Mouse (Mus musculus) heart, postnatal 4 days (tissue): ENCODE data around the gene Ogn. TPM values are rescaled to one million over a fixed set of nuclear protein-coding genes. Genes with fewer than 3 reads are reported as not detected.
A peak's percentile ranks its signal among the peaks of the same experiment; 100 is the strongest.
"Not testable (repeated sequence)": the region's sequence is repeated elsewhere in the genome, so short reads cannot be mapped to it uniquely, and the experiment has no call there.

Experiments used
- DNase-seq: peaks from one replicate; pipeline ENCODE4 v3.0.0; 2021
- total RNA-seq, 2 experiments: library from RNA; stranded (reverse); gene quantifications; 2 replicates each; pipeline ENCODE4 v1.2.3; 2021

Ogn gene
- 10 to 100 TPM; 70.5 to 74.2 TPM for total RNA-seq

GRCm38 (mm10) chr13:49607714-49608113 is at the start of gene Ogn:
Gene Ogn, plus strand, starts transcription at chr13:49608046.
- peak; percentile 53 for DNase-seq

DNA sequence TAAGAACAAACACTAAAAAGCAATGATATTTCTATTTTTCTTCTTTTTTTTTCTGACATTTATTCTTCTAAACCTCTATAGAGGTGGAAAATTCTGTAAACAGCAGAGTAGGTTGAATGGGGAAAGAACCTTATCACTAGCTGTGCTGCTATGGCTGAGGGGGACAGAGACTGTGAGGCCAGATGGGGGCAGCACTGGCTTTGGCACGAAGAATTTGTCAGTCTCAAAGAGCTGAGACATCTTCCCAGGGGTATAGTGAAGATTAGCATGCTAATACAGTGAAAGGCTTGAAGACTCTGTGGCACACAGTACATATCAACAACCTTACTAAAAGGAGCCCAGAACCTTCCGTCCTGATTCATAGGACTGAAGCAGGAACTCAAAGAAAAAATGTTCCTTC is 48.7 kb upstream of the Ogn start:
- DNase-seq = peak; percentile 57

DNA sequence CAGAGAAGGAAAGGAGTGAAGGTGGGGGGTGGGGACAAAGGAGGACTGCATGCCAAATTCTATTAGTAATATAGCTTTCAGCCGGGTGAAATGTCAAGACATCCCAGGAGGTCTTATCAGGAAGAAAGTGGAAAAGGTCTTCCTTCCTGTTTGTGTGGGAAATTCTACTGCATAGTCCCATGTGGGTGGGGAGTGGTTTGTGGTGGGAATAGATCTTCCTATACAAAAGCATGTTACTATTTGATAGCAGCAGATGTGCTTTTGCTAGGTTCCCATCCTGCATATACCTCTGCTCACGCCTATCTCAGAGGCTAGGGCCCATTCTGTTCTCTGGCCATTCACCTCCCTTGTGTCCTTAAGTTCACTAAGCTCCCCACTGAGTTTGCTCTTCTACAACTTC is 47.0 kb upstream of the Ogn start:
- DNase-seq = no peak

- no peak for DNase-seq
These were observed 43.5 kb upstream of the Ogn start for GRCm38 (mm10) chr13:49564347-49564746.

GRCm38 (mm10) chr13:49570371-49570770 is 37.5 kb upstream of the Ogn start:
- DNase-seq = no peak

- no peak for DNase-seq
These were observed 36.4 kb upstream of the Ogn start for GRCm38 (mm10) chr13:49571418-49571817.

DNA sequence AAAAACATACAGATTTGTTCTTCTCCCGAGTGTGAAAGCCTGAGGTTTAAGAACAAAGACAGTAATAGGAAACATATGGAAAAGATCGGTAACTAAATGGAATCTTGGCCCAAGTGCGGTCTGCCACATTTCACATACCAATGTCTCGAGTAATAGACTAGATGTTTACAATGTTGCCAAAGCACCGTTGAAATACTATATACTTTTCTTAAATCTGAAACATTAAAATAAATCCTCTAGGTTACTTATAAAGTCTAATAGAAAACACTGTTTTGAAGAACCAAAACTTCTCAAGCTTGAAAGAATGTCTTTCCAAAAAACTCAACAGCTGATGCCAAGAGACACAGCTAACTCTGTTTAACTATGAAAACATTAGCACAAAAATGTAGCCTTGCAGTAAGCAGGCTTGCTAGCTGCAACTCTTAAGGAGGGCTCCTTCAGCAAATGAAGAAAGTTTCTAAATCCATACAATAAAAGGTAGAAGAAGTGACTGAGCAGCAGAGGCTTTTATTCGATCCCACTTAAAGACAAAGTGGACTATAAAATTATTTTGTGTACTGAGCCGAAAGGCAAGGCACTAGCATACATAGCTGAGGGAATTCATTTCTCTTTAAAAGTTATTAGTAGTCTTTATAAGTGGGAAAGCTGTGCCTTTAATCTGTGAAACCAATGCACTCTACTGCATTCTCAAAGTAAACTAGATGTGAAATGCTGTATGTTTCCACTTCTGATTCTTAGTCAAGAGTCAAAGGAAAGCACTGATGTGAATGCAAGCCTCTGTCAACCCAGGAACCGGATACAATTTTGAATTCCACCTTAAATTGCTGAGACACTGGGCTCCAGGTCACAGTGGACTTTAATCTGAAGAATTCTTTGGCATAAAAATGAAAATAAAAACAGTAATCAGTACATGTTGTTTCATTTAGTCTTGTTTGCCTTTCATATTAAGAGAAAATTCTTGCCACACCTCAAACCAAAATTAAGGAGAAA is 26.0 kb upstream of the Ogn start, which contains the start of gene Omd:
TSS of gene Omd (plus strand) at position 922 of the 990 bp plus-strand sequence.
- no peak for DNase-seq

DNA sequence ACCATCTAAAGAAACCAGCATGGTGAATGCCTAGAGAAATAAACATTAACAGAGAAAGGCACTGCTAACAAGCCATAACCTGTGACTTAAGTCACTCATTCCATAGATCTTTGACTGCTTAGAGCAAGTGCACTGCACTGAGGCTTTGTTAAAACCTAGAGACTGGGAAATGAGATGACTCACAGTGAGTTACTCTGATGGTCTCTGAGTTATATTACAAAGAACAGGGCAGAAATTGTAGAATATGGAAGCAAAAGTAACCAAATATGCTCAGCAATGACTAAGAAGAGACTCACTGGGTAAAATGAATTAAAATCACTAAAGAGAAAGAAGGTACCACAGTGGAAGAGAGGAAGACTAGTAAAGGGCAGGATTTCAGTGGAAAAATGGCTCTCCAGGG is 24.0 kb upstream of the Ogn start:
- DNase-seq = no peak

DNA sequence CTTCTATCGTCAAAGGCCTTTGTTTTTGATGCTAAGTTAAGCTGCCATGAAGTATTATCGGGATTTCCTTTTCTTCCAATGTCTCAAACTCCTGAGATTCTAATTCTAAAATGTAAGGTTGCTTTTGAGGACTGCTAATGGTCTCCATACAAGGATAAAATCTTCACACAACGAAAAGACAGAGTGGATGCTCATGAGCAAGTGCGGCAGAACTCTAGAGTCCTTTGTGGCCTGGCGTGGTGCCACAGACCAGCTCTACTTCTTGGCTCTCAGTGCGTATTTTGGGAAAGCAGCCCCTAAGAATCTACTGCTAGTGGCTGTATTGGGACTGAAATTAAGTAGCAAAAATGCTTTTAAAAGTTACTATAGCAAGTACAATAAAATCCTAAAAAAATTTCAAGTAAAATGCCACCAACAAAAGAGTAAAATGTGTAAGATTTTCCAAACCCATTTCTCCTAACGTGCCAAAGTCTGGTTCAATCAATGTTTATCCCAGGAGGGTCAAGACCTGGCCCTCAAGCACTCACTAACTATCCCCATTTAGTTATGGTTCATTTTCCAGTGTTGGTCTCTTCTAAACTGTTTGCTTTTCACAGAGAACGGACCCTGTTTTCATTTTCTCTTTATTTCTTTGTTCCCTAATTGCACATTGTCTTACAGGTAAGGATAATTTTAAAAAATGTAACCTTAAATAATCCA is 23.4 kb upstream of the Ogn start:
- DNase-seq = peak; percentile 39

DNA sequence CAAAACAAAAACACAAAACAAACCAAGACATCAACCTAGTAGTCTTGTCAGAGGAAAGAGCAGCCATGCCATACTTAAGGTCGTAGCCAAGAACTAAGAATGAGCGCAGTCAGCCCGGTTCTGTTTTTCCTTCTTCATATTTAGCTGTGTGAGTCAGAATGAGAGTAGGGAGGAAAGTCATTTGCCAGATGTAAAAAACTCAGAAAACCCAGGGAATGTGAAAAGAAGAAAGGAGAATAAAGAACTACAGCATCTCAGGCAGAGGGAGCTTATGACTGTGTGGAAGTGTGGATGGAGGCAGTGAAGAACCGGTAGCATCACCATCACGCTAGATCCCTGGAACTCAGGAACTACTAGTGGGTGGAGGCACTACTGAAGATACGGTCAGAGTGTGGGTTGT is 21.8 kb upstream of the Ogn start:
- DNase-seq = no peak

- DNase-seq = not testable (repeated sequence)
These were observed 5.3 kb upstream of the Ogn start for GRCm38 (mm10) chr13:49602541-49602940.

GRCm38 (mm10) chr13:49603603-49604002 is 4.2 kb upstream of the Ogn start:
- DNase-seq = no peak

GRCm38 (mm10) chr13:49608589-49609322 is 910 bp downstream of the Ogn start:
- no peak for DNase-seq

DNA sequence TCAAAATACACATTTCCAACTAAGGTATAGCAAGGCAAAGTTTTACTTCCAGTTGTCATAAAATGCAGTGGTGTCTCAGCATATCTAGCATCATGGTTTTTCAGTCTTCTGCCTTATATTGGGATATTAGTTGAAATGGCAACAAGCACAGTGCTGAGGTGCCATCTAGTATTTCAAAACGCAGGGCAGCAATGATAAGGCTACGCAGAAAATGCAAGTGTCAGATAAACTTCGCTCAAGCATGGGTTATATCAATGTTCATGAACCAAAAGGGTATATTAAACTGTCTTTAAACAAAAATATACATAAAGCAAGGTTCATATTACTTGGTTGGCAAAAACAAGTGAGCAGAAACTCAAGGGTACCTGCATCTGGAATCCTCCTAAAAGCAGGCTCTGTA is 9.2 kb downstream of the Ogn start:
- no peak for DNase-seq

DNA sequence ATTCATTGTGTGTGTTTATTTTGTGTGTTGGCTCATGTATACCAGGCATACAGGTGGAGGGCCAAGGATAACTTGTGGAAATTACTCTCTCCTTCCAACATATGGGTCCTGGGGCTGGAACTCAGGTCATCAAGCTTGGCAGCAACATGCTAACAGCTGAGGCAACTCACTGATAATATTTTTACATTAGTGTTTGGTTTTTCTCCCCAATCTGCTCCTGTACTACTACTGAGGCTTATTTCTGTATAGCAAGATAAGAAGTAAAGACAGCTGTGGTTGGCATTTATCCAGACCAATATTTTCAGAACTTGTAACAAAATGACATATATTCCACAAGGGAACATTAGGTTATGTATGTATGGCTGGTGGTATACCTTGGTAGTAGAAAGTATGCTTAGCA is 10.5 kb downstream of the Ogn start:
- no peak for DNase-seq

GRCm38 (mm10) chr13:49623216-49623615 is 15.4 kb downstream of the Ogn start:
- no peak for DNase-seq

- no peak for DNase-seq
These were observed 20.3 kb downstream of the Ogn start for GRCm38 (mm10) chr13:49628167-49628566.

DNA sequence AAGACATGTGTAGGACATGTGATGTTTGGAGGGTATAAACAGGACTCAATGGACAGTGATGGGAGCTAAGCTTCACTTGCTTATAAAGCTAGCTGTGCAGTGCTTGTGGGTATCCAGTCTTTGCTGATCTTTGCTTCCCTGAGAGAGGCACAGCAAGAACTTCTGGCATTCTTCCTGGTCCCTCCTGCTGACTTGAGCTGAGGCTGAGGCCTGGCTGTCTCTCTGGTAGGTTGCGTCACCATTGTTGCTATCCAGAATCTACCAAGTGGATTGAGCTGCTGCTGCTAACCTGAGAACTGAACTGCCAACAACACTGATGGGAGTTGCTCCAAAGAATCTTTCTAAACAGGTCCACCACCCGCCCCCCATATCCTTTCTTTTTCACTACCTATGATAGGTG is 21.2 kb downstream of the Ogn start:
- no peak for DNase-seq

- no peak for DNase-seq
These were observed 32.1 kb downstream of the Ogn start for GRCm38 (mm10) chr13:49639965-49640364.

DNA sequence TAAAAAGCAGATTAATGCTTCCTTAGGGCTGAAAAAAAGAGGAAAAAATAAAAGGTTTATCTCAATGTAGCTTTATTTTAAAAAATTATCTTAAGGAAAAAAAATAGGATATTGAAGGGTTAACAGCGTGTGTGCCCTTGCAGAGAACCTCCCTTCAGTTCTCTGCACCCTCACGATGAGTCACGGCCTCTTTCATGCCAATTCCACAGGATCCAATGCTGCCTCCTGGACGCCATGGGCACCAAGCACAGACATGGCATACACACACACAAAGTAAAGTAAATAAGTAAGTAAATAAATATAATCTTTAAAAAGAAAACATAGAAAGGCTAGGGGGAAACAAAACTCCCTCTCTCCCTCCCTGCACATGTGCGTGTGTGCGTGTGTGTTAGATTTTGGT is 34.8 kb downstream of the Ogn start:
- no peak for DNase-seq

- DNase-seq = no peak
These were observed 36.0 kb downstream of the Ogn start for GRCm38 (mm10) chr13:49643669-49644362.
